Mouse (Mus musculus) olfactory bulb, adult 2 months (tissue): ENCODE measurements around the gene Lrmda. TPM values are rescaled to one million over a fixed set of nuclear protein-coding genes. Genes with fewer than 3 reads are reported as not detected.

ENCODE experiments used
- H3K27ac ChIP-seq: fragments of 200-500 bp; 2 replicates; pipeline ENCODE4 v1.5.1; 2012; ENCODE audit warnings: low read depth, low read length; ENCODE audit not compliant: insufficient read depth
- H3K4me1 ChIP-seq: fragments of 200-500 bp; 2 replicates; pipeline ENCODE4 v1.6.1; 2012; ENCODE audit warnings: low read length; ENCODE audit not compliant: control insufficient read depth, insufficient read depth
- H3K4me3 ChIP-seq: fragments of 200-500 bp; 2 replicates; pipeline ENCODE4 v1.5.1; 2012; ENCODE audit warnings: mild to moderate bottlenecking, low read depth, low read length, moderate library complexity; ENCODE audit not compliant: insufficient read depth
- CTCF ChIP-seq: fragments of 200-500 bp; IDR thresholded peaks from 2 replicates; pipeline ENCODE4 v1.5.1; 2012; ENCODE audit warnings: low read depth, mild to moderate bottlenecking, low read length, moderate library complexity; ENCODE audit not compliant: insufficient read depth
- POLR2A ChIP-seq: fragments of 200-500 bp; IDR thresholded peaks from 2 replicates; pipeline ENCODE4 v1.6.1; 2012; ENCODE audit warnings: mild to moderate bottlenecking, low read depth, low read length, moderate library complexity; ENCODE audit not compliant: insufficient read depth
- WGBS: fragments of 180-500 bp; shearing (Covaris S2); methylation state at CpG from one replicate; pipeline ENCODE4 v1.1.7; 2018; 5-methylcytosine and 5-hydroxymethylcytosine counted together
- polyA plus RNA-seq: library from polyadenylated mRNA; stranded (reverse); fragments of >200 nt; gene quantifications from 2 replicates; pipeline ENCODE4 v1.2.4, GENCODE M21; 2012; ENCODE audit warnings: low replicate concordance; ENCODE audit not compliant: missing spikeins, insufficient read depth, insufficient read length

The Lrmda gene
- polyA plus RNA-seq, 1 experiment, result not detected

DNA sequence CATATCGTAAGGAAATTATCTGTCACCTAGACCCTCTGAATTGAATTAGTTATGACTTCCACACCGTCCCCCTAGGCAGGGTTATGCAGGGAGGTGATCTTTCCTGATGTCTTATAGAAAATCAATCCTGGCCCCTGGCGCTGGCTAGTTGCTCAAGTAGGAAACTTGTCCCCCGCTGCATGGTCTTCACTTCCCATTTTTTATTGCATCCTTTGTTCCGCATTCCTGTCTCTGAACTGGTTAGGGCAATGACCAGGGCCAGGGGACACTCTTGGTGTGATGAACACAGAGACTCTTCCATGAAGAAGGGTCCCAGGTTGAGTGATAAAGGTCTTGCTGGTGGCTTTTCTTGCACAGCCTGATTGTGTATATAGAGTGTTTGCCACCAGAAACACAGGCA lies 53.9 kb downstream of the Lrmda start:
- no peaks in the 10 kb centered on the region; the same call in 1 of the 2 replicates for H3K4me1 ChIP-seq
- H3K4me3 ChIP-seq, result no peak overlapping the region
- TF ChIP-seq CTCF, result no peak
- no peak for TF ChIP-seq POLR2A
- WGBS, result 96% methylated on average over 5 of the region's 5 CpGs
- H3K27ac ChIP-seq, result no peak overlapping the region

DNA sequence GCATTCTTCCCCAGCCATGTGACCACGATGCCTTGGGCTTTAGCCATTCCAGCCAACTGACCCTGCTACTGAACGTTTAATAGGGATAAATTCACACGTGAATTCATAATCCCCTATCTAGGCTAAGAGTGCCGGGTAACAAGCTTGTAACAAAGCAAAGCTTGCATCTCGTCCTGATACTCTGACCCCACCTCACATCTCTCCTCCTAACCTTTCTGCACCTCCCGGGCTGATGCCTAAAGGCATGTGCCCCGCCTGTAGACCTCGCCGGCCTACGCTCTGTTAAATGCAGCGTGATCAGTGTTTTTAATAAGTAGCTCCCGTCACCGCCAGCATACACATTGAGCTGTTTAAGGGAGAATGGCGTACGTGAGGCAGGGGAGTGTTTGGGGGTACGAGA lies 54.7 kb downstream of the Lrmda start:
- no peaks in the 10 kb centered on the region; the same call in 1 of the 2 replicates for H3K4me1 ChIP-seq
- 38% methylated on average over 16 of the region's 16 CpGs for WGBS
- H3K4me3 ChIP-seq, result no peak overlapping the region
- TF ChIP-seq CTCF (no peak), POLR2A (no peak)
- no peak overlapping the region for H3K27ac ChIP-seq

DNA sequence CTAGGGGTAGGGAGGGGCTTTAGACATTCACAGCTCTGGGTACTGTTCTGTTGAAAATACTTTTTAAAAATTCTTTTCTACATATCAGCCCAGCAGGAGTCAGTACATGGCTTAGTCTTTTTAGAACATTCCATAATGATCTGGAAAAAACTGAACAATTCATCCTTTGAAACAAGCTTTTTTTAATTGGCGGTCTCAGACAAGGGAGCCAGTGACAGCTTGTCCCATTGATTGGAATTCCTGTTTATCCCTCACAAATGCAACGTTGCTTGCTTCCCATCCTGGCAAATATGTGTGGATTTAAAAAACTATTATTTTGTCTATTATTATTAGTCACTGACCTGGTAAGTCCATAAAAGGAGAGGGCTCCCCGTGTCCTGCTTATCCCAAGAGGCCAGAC lies 64.4 kb downstream of the Lrmda start:
- 44% methylated on average over 3 of the region's 3 CpGs for WGBS

DNA sequence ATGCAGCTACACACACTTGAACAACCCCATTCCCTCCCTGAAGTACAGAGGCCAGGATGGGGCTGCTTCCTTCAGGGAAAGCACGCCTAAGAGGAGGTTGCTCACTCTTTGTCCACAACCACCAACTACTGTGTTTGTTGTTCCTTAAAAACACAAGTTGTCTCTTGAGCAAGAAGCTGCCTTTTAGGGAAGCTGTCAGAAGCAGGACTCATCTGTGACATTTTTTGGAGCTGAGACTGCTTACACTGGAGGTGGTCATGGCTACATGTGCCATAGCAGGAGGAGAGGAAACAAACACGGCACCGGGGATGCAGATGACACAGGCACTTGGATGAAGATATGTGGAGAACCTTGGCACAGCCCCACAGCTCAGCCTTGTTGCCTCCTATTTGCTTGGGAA lies 65.9 kb downstream of the Lrmda start:
- WGBS, result 92% methylated on average over 3 of the region's 3 CpGs
- no peak for TF ChIP-seq CTCF
- no peak for TF ChIP-seq POLR2A
- H3K27ac ChIP-seq, result no peak overlapping the region
- H3K4me1 ChIP-seq, result no peaks in the 10 kb centered on the region
- H3K4me3 ChIP-seq, result no peak overlapping the region

More for the DNA sequence above, 64.4 kb downstream of the Lrmda start:
- TF ChIP-seq POLR2A, result no peak
- no peak for TF ChIP-seq CTCF
- Histone ChIP-seq H3K4me3 (no peak overlapping the region), H3K27ac (no peak overlapping the region), H3K4me1 (no peaks in the 10 kb centered on the region)

DNA sequence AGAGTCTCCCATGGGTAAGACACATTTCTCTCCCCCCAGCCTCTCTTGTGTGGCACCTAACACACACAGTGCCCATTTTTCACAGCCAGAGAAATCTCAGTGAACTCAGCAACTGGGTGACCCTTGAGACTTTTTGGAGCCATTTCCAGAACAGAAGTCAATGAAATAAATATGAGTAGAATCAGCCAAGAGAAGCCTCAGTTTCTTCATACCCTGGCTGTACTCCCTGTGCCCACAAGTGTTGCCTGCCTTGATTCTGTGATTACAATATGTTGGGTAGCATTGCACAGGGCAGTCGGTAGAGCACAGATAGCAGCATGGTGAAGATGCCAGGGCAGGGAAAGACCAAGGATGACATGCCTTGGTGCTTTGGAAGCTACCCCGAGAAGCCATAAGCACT lies 69.1 kb downstream of the Lrmda start:
- TF ChIP-seq POLR2A, result no peak
- no peak for TF ChIP-seq CTCF
- H3K4me1 ChIP-seq, result no peaks in the 10 kb centered on the region
- WGBS, result 96% methylated on average over 2 of the region's 2 CpGs
- H3K27ac ChIP-seq, result no peak overlapping the region
- H3K4me3 ChIP-seq, result no peak overlapping the region

DNA sequence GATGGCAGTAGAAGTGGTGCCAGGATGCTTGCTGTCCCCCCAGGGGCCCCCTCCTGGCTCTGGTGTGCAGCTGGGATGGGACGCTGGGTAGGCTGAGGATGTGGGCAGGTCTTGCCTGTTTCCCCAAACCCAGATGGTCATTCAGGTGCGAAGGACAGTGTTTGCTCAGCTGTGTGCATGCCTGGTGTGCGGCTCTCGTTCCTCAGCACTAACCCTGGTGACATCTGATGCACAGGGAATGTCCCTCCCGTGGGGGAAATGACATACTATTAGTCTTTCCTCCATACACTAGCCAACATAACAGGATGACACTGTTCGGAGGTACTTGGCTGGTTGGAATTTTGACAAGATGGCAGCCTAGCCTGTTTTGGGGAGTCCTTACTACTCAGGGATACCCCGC lies 69.8 kb downstream of the Lrmda start:
- WGBS, result 95% methylated on average over 7 of the region's 7 CpGs
- no peak overlapping the region for H3K4me3 ChIP-seq
- TF ChIP-seq CTCF, result no peak
- no peak for TF ChIP-seq POLR2A
- no peak overlapping the region for H3K27ac ChIP-seq
- H3K4me1 ChIP-seq, result no peaks in the 10 kb centered on the region

DNA sequence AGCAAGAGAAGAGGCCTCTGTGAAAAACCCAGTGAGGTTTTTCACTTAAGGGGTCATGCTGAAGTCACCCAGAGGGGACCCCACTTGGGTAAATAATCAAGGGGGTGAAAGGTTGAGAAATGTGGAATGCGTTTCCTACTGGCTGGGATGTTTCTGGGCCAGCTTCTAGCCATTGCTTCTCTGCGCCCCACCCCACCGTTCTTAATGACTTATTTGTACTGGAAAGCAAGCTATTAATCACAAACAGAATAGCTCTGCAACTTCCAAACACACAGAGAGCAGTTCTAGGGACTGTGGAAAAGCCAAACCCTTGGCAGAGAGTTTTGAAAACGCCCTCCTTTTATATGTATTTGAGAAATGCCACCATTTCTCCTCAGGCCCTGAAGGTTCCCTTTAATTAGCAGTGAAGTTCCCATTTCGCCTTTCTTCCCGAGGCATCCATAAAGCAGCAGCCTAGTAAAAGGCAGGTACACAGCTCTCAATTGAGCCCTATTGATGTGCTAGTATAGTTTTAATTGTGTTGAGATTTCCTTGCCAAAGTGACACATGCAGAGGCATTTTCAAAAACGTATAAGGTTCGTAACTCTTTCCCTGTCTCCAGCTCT lies 70.5 kb downstream of the Lrmda start:
- 71% methylated on average over 8 of the region's 8 CpGs for WGBS
- H3K27ac ChIP-seq, result no peak overlapping the region
- no peak overlapping the region for H3K4me3 ChIP-seq
- no peaks in the 10 kb centered on the region for H3K4me1 ChIP-seq
- no peak for TF ChIP-seq POLR2A
- no peak for TF ChIP-seq CTCF

DNA sequence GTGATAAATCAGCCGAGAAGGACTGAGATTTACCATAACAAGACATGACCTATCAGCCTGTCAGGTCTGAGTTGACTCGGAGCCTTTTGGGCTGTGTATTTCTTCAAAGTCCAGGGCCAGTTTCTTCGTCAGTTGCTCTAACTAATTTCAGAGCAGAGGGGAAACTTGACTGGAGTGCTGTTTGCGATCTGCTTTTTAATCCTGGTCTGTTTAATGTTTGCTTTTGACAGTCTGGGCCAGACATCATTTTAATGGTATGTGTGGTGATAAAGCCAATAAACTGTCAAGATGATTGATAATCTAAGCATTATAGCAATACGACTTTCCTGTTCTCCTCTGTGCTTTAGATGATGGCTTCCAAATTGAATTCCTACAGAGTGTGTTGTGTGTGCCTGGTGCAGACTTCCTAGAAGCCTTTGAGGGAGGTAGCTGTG lies 71.3 kb downstream of the Lrmda start:
- no peak for TF ChIP-seq POLR2A
- 74% methylated on average over 5 of the region's 5 CpGs for WGBS
- Histone ChIP-seq H3K4me1 (no peaks in the 10 kb centered on the region), H3K4me3 (no peak overlapping the region), H3K27ac (no peak overlapping the region)

DNA sequence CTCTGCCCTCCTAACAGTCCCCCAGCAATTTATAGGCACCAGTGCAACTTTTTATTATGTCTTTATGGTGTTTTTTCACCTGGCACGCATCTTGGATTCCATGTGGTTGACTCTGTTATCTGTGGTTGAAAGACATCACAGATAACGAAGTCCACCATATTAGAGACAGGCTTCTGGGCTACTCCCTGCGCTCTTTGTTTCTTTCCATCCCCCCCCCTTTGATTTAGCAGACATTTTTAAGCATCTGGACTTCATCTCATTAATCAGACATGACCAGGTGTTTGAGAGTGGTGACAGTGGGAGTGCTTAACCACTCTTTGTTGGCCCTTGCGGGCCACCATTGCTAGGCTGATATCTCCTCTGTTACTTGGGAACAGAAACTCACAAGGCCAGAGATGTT lies 71.8 kb downstream of the Lrmda start:
- 95% methylated on average over 4 of the region's 4 CpGs for WGBS

DNA sequence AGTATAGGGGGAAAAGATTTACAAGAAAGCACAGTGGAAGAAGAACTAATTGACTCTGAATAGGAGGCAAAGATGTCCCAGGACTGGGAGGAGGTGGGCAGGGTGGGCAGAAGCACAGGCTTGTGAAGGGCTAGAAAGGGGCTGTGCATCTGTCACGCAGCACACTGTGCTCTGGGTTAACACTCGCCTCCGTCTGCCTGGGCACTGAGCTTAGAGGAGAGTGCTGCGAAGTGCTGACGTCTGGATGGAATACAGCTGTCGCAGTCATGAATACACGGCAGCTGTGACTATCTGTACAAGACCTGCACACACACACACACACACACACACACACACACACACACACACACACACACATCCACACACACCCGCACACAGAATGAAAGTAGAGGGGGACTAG lies 73.6 kb downstream of the Lrmda start:
- 72% methylated on average over 8 of the region's 8 CpGs for WGBS
- Histone ChIP-seq H3K27ac (no peak overlapping the region), H3K4me1 (no peaks in the 10 kb centered on the region), H3K4me3 (no peak overlapping the region)
- TF ChIP-seq POLR2A, result no peak
- no peak for TF ChIP-seq CTCF

More for the DNA sequence above, 71.8 kb downstream of the Lrmda start:
- TF ChIP-seq POLR2A, result no peak
- no peak for TF ChIP-seq CTCF
- no peak overlapping the region for H3K27ac ChIP-seq
- H3K4me3 ChIP-seq, result no peak overlapping the region
- H3K4me1 ChIP-seq, result no peaks in the 10 kb centered on the region
